Mouse (Mus musculus): ENCODE measurements around the gene Clec16a.

- no peak for TF ChIP-seq CTCF (IDR thresholded peaks at IDR 0.05; ENCODE audit: low read depth)
- TF ChIP-seq EP300 (IDR thresholded peaks at IDR 0.05; ENCODE audit: low read depth) = no peak
Measured at GRCm38 (mm10) chr16:10699316-10699715, 154.2 kb downstream of the Clec16a start.

Measured in liver, embryonic 14.5 days (tissue).